Mouse (Mus musculus) C2C12 (cell line): ENCODE results near the gene Vwce. TPM values are rescaled to one million over a fixed set of nuclear protein-coding genes. Genes with fewer than 3 reads are reported as not detected.

Experiments
- H3K27me3 ChIP-seq: one replicate; pipeline ENCODE4 v1.6.1; 2011; ENCODE audit not compliant: control insufficient read depth, insufficient read depth, insufficient read length
- H3K36me3 ChIP-seq: one replicate; pipeline ENCODE4 v1.6.1; 2011; ENCODE audit not compliant: control insufficient read depth, insufficient read depth
- H3K4me3 ChIP-seq: one replicate; pipeline ENCODE4 v1.5.1; 2011; ENCODE audit warnings: mild to moderate bottlenecking, control low read depth; ENCODE audit not compliant: poor library complexity, insufficient read depth, severe bottlenecking
- H3K79me2 ChIP-seq: one replicate; pipeline ENCODE4 v1.6.1; 2011; ENCODE audit not compliant: control insufficient read depth, insufficient read depth
- H3K79me3 ChIP-seq: one replicate; pipeline ENCODE4 v1.6.1; 2011; ENCODE audit warnings: low read depth, control low read depth
- H3ac ChIP-seq: one replicate; pipeline ENCODE3; 2011; ENCODE audit warnings: low read depth; ENCODE audit not compliant: control insufficient read depth, insufficient read length
- CEBPB ChIP-seq: IDR thresholded peaks from one replicate; pipeline ENCODE4 v1.6.1; 2011; ENCODE audit warnings: low read depth, mild to moderate bottlenecking, control low read depth, moderate library complexity
- CTCF ChIP-seq: IDR thresholded peaks from one replicate; pipeline ENCODE4 v1.5.1; 2011; ENCODE audit not compliant: control insufficient read depth, insufficient read depth, insufficient read length
- FOSL1 ChIP-seq: IDR thresholded peaks from one replicate; pipeline ENCODE4 v1.8.0; 2011; ENCODE audit warnings: mild to moderate bottlenecking, low read length; ENCODE audit not compliant: poor library complexity, insufficient read depth, severe bottlenecking
- MAX ChIP-seq: IDR thresholded peaks from one replicate; pipeline ENCODE4 v1.6.1; 2011; ENCODE audit warnings: mild to moderate bottlenecking, control low read depth
- MYOD1 ChIP-seq: IDR thresholded peaks from one replicate; pipeline ENCODE4 v1.6.1; 2011; ENCODE audit warnings: low read depth; ENCODE audit not compliant: control insufficient read depth, insufficient read length
- MYOG ChIP-seq: IDR thresholded peaks from one replicate; pipeline ENCODE4 v1.6.1; 2011; ENCODE audit not compliant: control insufficient read depth, insufficient read length; ENCODE audit errors: extremely low read depth
- USF1 ChIP-seq: IDR thresholded peaks from one replicate; pipeline ENCODE4 v1.6.1; 2011; ENCODE audit warnings: low read depth, mild to moderate bottlenecking, control low read depth, moderate library complexity
- polyA plus RNA-seq: library from polyadenylated mRNA; unstranded; fragments of >200 nt; fragmentation: generic; extraction: Trizol; gene quantifications from one replicate; pipeline ENCODE4 v1.2.1, GENCODE M21; 2012; ENCODE audit warnings: missing spikeins

Vwce gene
- polyA plus RNA-seq, 1 experiment: 0.11 TPM

DNA sequence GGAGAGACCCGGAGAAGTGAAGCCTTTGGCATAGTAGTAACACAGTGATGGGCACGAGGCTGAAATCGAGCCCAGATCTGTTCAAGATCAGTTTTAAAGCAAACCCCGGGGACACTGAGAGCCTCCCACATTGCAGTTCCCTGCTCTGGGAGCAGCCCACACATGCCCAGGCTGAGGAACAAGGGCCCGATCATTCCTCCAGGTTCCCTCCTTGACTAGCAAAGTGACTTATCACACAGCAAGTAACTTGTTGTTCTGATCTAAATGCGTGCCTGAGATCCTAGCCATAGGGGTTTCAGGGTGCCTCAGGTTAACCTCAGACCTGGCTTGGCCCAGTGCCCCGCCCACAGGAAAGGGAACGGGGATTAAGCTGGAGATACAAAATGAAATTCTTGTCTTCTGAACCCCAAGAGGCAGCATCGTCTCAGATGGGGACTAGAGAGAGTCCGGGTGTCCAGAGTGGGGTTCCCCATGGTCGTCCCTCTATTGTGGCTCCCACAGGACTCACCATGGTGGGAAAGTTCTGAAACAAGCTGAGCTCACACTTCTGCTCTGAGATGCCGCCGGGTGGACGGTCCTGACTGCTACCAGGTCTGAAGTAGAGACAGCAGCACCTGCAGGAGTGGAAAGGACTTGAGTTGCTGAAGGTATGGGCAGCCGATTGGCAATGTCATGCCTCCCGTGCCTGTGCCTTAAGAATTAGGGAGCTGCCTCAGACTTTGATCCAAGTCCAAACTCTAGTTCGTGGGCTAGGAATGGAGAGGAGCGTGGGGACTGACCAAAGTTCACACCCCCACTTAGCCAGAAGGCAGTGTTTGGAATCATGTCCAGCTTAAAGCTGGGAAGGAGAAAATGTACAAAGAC, 30.1 kb upstream of the Vwce start:
- H3K27me3 ChIP-seq: no peaks in the 10 kb centered on the region
- peaks cover 43% of the 10 kb centered on the region for H3K79me2 ChIP-seq
- TF ChIP-seq CTCF: no peak
- no peak for TF ChIP-seq FOSL1
- no peak for TF ChIP-seq USF1
- TF ChIP-seq CEBPB: no peak
- no peak for TF ChIP-seq MAX
- TF ChIP-seq MYOG: no peak
- TF ChIP-seq MYOD1: no peak
- H3K79me3 ChIP-seq: peaks cover 35% of the 10 kb centered on the region
- H3K4me3 ChIP-seq: no peak overlapping the region
- H3ac ChIP-seq: no peak overlapping the region
- peaks cover 37% of the 10 kb centered on the region for H3K36me3 ChIP-seq

DNA sequence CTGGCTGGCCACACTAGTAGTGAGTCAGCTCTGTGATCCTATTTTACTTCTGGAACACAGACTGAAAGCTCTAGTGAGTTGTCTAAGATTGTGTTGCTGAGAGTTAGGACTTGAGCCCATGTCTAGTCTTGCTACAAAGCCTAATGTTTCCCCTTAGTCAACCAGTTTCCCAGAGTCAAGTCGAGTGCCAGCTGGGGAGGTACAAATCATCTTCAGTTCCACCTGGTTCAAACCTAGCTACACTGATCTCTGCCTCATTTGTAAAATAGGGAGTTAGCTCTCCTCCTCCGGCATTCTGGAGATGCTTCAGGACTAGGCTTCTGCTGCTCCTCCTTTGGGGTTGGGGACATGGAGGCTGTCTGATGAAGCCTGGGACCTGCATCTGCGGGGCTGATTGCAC, 29.5 kb upstream of the Vwce start:
- TF ChIP-seq MAX (no peak), MYOG (no peak)
- H3K36me3 ChIP-seq: peaks cover 42% of the 10 kb centered on the region

DNA sequence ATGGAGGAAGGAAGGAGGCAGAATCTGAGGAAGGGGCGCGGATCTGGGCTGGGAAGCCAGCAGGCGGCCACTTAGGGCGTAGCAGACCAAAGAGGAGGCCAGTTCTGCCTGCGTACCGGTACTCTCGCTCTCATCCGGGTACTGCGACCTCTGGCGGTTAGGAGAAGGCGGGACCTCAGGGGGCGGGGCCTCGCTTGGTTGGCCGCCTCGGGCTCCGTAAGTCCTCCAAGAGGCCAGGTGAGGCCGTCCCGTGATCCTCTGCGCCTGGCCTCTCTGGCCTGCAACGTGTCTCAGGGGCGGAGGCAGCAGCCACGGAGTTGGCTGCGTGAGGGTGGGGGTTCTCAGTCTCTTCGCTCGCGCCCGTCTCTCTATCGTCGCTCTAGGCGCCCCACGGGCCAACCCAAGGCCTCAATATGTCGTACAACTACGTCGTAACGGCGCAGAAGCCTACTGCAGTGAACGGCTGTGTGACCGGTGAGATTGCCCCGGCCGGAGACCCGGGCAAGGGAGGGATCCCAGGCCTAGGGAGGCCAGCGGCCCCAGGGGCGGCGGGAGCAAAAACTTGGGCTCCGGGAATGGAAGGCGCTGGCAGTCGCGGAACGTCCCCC, 28.6 kb upstream of the Vwce start, which contains the start of the genes Ddb1 and Tkfc:
Gene Ddb1, plus strand, starts transcription at position 35 of the 608 bp plus-strand sequence.
Gene Tkfc, minus strand, starts transcription at position 362 of the 608 bp plus-strand sequence.
- peaks cover 49% of the 10 kb centered on the region for H3K79me3 ChIP-seq
- no peak for TF ChIP-seq MYOG
- TF ChIP-seq USF1: no peak
- TF ChIP-seq MAX: peak; percentile 91
- TF ChIP-seq MYOD1: no peak
- peak; percentile 58 for TF ChIP-seq CTCF
- TF ChIP-seq FOSL1: no peak
- no peak for TF ChIP-seq CEBPB
- H3K36me3 ChIP-seq: peaks cover 42% of the 10 kb centered on the region
- H3K4me3 ChIP-seq: peak within 1 kb of the TSS; percentile 97
- H3K79me2 ChIP-seq: peaks cover 56% of the 10 kb centered on the region
- no peaks in the 10 kb centered on the region for H3K27me3 ChIP-seq
- H3ac ChIP-seq: peak within 1 kb of the TSS; percentile 98

More for the DNA sequence above, 29.5 kb upstream of the Vwce start:
- H3K27me3 ChIP-seq: no peaks in the 10 kb centered on the region
- peak overlapping the region; percentile 71 for H3ac ChIP-seq
- H3K79me3 ChIP-seq: peaks cover 41% of the 10 kb centered on the region
- H3K79me2 ChIP-seq: peaks cover 49% of the 10 kb centered on the region
- peak overlapping the region; percentile 97 for H3K4me3 ChIP-seq

DNA sequence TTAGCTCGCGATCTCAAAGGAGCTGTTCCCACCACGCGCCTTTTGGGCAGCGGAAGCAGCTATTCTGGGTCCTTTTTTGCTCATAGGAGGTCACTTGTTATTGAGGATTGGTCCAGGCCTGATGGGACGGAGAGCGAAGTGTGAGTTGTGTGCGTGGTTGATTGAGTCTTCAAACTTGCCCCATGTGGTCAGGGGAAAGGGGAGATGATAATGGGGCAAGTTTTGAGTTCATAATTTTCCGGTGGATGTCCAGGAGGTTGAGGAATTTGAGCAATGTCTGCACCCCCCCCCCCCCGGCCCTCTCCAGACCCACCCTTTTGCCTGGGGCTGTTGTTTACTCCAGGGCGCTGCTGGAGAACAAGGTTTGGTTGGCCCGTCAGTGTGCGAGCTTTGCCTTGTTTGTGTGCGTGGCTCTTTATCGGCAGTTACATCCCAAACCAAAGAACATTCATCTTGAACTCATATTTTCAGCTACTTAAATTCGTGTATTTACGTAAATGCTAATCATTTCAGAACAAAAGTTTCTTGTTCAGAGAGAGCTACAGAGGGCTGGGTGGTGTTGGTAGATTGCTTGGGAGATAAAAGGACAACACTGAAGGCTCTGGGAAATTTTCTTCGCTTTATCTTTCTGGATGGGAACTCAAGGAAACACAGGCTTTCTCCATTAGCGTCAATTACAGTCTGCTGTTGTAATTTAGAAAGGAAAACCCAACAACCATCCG, 28.0 kb upstream of the Vwce start:
- Histone ChIP-seq H3ac (peak overlapping the region; percentile 98), H3K36me3 (peaks cover 48% of the 10 kb centered on the region), H3K4me3 (peak overlapping the region; percentile 97), H3K79me3 (peaks cover 53% of the 10 kb centered on the region), H3K27me3 (no peaks in the 10 kb centered on the region), H3K79me2 (peaks cover 62% of the 10 kb centered on the region)
- TF ChIP-seq MAX: no peak
- TF ChIP-seq CTCF: no peak
- TF ChIP-seq MYOG: no peak
- no peak for TF ChIP-seq USF1
- TF ChIP-seq CEBPB: no peak
- no peak for TF ChIP-seq FOSL1
- no peak for TF ChIP-seq MYOD1

DNA sequence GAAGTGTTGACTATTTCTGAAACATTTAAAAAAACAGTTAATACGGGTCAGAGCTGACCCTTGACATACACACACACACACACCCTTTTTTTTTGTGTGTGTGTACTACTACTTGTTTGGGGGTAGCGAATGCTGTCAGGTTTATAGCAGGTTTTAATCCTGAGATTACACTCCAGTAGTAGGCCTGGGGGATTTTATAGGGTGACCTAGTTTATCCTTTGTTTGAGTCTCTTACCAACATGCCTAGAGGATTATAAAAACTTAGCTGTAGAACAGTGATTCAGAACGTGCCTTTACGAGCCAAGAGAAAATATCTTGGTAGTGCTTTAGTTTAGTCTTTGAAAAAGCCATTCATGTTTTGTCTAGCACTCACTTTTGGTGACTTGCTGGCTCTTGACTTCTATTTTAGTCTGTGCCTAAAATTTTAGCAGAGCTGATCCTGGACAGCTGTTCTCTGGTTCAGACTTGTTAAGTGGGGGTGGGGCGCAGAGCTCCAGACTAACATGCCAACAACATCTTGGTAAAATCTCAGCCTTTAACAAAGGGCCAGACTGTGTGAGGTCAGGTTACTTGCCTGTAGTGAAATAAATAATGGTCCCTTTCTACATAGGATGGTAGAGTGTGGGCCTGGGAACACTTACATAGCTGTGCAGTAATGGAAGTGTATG, 25.3 kb upstream of the Vwce start:
- Histone ChIP-seq H3K4me3 (no peak overlapping the region), H3K27me3 (no peaks in the 10 kb centered on the region), H3K79me2 (peaks cover 89% of the 10 kb centered on the region), H3ac (no peak overlapping the region), H3K36me3 (peaks cover 74% of the 10 kb centered on the region), H3K79me3 (peaks cover 64% of the 10 kb centered on the region)
- no peak for TF ChIP-seq MAX
- no peak for TF ChIP-seq USF1
- TF ChIP-seq MYOG: no peak
- TF ChIP-seq MYOD1: no peak
- TF ChIP-seq CEBPB: no peak
- no peak for TF ChIP-seq FOSL1
- TF ChIP-seq CTCF: no peak
